Mouse (Mus musculus) thymus, postnatal 14 days (tissue): ENCODE results near the gene Kif26a.

Experiments
- DNase-seq: peaks from one replicate; pipeline ENCODE4 v3.0.0; 2021

Kif26a gene

GRCm38 (mm10) chr12:112170671-112171574 is 24.9 kb downstream of the Kif26a start:
- no peak for DNase-seq

GRCm38 (mm10) chr12:112171657-112172056 is 25.6 kb downstream of the Kif26a start:
- no peak for DNase-seq

- no peak for DNase-seq
These were observed 26.2 kb downstream of the Kif26a start for GRCm38 (mm10) chr12:112172214-112172613.

- DNase-seq: no peak
These were observed 31.7 kb downstream of the Kif26a start for GRCm38 (mm10) chr12:112177679-112178078.

- DNase-seq: no peak
These were observed 33.7 kb downstream of the Kif26a start for GRCm38 (mm10) chr12:112179687-112180086.

GRCm38 (mm10) chr12:112181921-112182608 is 36.1 kb downstream of the Kif26a start:
- DNase-seq: no peak

GRCm38 (mm10) chr12:112182609-112182955 is 36.6 kb downstream of the Kif26a start:
- no peak for DNase-seq

GRCm38 (mm10) chr12:112183675-112184074 is 37.7 kb downstream of the Kif26a start:
- no peak for DNase-seq

GRCm38 (mm10) chr12:112184390-112184789 is 38.4 kb downstream of the Kif26a start:
- no peak for DNase-seq

GRCm38 (mm10) chr12:112186899-112187298 is 40.9 kb downstream of the Kif26a start:
- no peak for DNase-seq

- no peak for DNase-seq
These were observed 45.7 kb downstream of the Kif26a start for GRCm38 (mm10) chr12:112191753-112192152.

- DNase-seq: no peak
These were observed 49.0 kb downstream of the Kif26a start for GRCm38 (mm10) chr12:112195019-112195418.

- no peak for DNase-seq
These were observed 50.6 kb downstream of the Kif26a start for GRCm38 (mm10) chr12:112196562-112196961.

- no peak for DNase-seq
These were observed 53.4 kb downstream of the Kif26a start for GRCm38 (mm10) chr12:112199363-112199762.

- no peak for DNase-seq
These were observed 54.0 kb downstream of the Kif26a start for GRCm38 (mm10) chr12:112200045-112200444.

- DNase-seq: no peak
These were observed 61.2 kb downstream of the Kif26a start for GRCm38 (mm10) chr12:112207163-112207562.

- DNase-seq: no peak
These were observed 61.7 kb downstream of the Kif26a start for GRCm38 (mm10) chr12:112207734-112208133.

GRCm38 (mm10) chr12:112210622-112211021 is 64.6 kb downstream of the Kif26a start:
- no peak for DNase-seq

- no peak for DNase-seq
These were observed 68.4 kb downstream of the Kif26a start for GRCm38 (mm10) chr12:112214441-112214857.

GRCm38 (mm10) chr12:112215545-112215944 is 69.5 kb downstream of the Kif26a start:
- DNase-seq: no peak

GRCm38 (mm10) chr12:112217021-112217420 is 71.0 kb downstream of the Kif26a start:
- DNase-seq: no peak

GRCm38 (mm10) chr12:112217681-112218080 is 71.7 kb downstream of the Kif26a start:
- no peak for DNase-seq

- no peak for DNase-seq
These were observed 75.3 kb downstream of the Kif26a start for GRCm38 (mm10) chr12:112221290-112221689.
